Mouse (Mus musculus) neural tube, embryonic 10.5 days (tissue): ENCODE measurements around the gene Gsdme.

Source experiments
- DNase-seq: peaks from one replicate; pipeline ENCODE4 v3.0.0-alpha.2; 2017; ENCODE audit warnings: low spot score; ENCODE audit errors: extremely low spot score

Gene Gsdme

DNA sequence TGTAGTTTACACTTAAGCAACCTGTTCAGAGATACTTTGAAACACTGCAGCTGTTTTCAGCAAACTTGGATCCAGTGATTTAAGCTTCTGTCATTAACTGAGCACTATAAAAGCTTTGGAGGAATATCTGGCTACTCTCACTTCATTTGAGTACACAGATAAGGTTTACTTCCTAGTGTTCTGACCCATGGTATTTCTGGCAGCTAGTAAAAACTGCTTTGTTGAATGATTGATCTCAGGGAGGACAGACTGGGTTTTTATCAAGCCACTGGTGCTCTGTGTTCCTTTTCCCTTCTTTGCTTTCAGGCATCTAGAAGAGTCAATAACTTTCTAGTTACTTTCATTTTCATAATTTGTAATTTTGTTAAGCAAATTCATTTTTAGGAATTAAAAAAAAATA lies 74.3 kb downstream of the Gsdme start:
- DNase-seq, result no peak

DNA sequence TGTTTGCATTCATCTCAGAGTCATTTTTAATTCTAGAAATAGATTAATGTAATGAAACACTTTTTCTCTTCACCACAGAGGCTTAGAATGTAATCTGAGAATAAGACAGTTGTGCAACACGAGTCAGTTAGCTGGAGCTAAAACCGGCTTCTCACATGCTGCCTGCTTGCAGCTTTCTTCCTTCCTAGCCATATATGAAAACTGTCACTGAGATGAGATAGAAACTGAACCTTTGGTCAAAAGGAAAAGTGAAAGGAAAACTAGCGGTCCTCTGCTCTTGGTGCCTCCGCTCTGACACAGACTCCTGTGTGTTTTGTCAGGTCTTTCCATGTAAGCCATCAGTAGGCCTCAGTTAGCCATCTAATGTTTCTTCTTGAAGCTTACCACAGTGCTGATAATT lies 75.7 kb downstream of the Gsdme start:
- DNase-seq, result no peak

DNA sequence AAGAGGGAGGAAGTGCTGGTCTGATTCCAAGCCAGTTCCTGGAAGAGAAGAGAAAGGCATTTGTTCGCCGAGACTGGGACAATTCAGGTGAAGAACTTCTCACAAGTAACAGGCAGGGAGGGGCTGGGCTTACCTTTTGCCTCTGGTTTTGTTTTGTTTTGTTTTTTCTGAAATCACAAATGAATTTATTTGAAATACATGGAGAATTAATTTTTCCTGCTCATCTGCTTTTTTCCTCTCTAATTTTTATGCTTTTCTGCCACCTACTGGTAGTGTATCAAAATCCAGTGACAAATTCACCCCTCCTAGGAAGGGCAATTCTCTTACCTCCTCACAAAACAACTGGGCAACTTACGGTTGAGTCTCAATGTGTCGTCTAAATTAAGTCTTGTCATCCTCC lies 83.5 kb downstream of the Gsdme start:
- DNase-seq, result no peak

DNA sequence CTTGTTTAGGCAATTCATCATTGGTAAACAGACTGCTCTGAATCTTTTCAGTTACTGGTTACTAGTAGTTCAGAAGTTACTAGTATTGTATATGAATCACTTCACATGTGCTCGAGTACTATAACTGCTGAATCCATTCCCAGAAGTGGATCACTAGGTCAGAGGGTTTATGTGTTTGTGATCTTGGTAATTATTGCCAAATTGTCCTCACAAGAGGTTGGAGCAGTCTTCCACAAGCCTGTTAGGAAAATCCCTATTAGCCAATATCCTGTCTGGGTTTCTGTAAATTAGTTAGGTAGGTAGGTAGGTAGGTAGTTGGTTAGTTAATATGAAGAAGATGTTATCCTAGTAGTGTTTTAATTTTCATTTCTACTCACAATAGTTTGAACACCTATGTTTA lies 87.9 kb downstream of the Gsdme start:
- no peak for DNase-seq

DNA sequence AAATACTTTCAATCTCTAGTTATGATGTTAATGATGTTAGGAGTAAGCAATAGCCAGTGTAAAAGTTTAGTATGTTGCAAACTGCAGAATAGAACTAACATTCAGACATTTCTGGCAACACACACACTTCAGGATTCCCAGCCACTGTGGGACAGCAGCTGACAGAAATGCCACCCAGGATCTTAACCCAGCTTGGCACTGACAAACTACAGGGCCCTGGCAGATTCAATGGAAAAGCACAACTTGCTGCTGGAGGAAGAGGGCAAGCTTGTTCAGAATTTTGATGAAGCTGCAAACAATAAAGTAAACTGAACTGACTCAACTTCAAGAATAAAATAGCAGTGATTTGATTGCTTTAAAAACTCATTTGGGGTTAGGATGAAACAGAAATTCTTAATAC lies 93.9 kb downstream of the Gsdme start:
- DNase-seq, result no peak

DNA sequence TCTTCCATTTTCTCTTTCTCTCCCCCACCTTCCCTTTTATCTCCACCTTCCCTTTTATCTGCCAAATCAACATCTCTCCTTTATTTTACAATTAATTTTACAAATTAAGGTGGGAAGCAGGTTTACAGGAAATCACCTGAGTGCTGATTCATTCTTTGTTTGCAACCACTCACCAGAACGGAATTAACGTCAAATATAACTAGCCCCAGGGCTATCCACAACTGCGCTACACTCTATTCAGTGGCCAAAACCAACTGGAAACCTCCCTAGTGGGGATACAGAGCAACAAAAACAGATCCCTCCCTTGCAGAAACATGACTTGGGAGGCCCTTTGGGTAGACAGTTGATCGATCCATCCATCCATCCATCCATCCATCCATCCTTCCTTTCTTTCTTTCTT lies 94.8 kb downstream of the Gsdme start:
- no peak for DNase-seq

DNA sequence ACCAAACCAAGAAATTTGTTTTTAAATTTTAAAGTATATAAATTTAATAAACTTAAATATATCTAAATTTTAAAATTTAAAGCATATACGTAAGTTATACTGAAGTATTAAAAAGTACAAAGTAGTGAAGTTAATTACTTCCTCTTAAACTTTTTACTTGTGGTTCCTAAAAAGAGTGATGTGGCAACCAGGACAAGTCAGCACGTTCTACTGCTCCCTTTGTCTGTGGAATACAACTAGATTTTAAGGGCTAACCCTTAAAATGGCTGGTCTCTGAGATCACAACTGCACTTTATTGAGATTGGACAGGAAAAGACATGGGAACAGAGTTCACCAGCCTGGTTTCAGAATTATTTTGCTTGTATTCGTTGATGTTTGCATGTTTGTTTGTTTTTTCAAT lies 100.6 kb downstream of the Gsdme start:
- DNase-seq, result no peak

DNA sequence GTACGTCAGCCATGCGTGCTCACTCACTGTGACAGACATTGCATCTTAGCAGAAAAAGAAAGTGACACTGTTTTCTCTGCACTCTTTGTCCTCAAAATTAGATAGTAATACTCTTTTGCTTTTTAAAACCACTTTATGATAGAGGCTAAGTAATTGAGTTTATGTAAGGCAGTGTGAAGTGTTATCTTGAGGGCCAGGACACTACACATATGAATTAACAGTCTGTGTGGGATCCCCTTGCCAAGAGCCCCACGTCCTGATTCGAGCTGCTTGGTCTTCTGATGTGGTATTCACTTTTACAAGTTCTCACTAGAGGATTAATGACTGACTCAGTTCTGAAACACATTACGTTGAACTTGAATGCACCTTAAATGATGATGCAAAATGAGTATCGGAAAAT lies 103.8 kb downstream of the Gsdme start:
- DNase-seq, result no peak

DNA sequence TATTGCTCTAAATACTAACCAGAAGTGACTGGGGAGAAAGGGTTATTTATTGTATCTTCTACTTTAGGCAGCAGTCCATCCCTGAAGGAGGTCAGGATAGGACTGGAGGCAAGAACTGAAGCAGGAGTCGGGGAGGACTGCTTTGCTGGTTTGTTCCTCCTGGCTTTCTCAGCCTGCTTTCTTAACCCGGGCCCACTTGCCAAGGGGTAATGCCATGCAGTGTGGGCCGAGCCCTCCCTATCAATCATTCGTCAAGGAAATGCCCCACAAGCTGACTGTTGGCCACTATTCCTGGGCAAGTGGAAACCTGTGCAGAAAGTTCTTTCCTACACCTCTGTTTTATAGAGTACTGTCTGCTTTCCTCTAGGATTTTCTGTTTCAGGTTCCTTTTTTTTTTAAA lies 114.3 kb downstream of the Gsdme start:
- no peak for DNase-seq

DNA sequence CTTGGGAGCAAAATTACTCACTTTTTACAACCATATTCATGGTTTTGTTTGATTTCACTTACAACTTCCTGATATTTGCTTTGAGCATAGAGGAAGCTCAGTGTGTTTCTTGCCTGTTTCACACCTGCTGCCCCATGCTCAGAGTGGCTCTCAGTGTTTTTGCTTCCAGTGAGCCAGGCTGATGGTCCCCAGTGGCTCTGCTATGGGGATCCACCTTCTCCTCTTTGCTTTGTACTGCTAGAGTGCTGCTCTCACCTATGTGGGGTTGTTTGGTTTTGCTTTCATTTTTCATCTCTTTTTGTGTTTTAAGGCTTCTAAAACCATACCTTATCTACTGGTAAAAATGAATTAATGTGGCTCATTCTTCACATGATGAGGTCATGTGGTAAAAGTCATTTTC lies 117.5 kb downstream of the Gsdme start:
- DNase-seq, result no peak

DNA sequence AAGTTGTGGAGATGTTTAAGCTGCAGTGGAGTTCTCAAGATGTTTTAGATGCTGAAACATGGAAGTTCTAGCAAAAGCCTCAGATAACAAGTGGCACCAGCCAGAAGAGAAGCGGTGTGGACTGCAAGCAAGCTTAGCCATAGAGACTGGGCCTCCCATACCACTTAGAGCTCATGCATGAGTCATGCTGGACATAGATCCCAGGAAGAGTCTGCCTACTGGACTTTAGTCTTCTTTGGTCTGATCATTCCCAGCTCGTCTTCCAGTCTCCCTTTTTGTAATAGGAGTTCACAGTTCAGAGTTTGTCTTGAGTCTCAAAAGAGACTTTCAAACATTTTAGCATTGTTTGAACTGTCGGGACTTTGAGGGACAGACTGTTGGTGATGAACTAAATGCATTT lies 124.1 kb downstream of the Gsdme start:
- no peak for DNase-seq
